Mouse (Mus musculus) CH12.LX (cell line): ENCODE data around the gene Gng3. TPM values are rescaled to one million over a fixed set of nuclear protein-coding genes. Genes with fewer than 3 reads are reported as not detected.

Source experiments
- DNase-seq: peaks from one replicate; pipeline ENCODE4 v3.0.0-alpha.2; 2013; ENCODE audit errors: extremely low read depth
- H3K27ac ChIP-seq: 2 replicates; pipeline ENCODE4 v1.5.1; 2012; ENCODE audit warnings: low read depth, mild to moderate bottlenecking, control low read depth, moderate library complexity; ENCODE audit not compliant: insufficient read depth
- H3K27me3 ChIP-seq: replicated peaks from 2 replicates; pipeline ENCODE3; 2012; ENCODE audit warnings: inconsistent platforms
- H3K36me3 ChIP-seq, 2 experiments: replicated peaks in 1 of 2; 2 replicates each; pipeline versions ENCODE3 to v1.6.1; 2012; ENCODE audit warnings: inconsistent platforms in 1 of 2, low read length in 1 of 2, mild to moderate bottlenecking in 1 of 2, mixed read lengths in 1 of 2, moderate library complexity in 1 of 2; ENCODE audit not compliant: control insufficient read depth in 1 of 2, insufficient read depth in 1 of 2
- H3K4me1 ChIP-seq, 2 experiments: 2 replicates each; pipeline ENCODE4 v1.6.1; 2012; ENCODE audit warnings: inconsistent platforms in 1 of 2, moderate library complexity in 1 of 2; ENCODE audit not compliant: insufficient read depth in 2 of 2, control insufficient read depth in 1 of 2
- H3K4me2 ChIP-seq: 2 replicates; pipeline ENCODE4 v1.6.1; 2012; ENCODE audit warnings: low read depth, mild to moderate bottlenecking, control low read depth; ENCODE audit not compliant: poor library complexity, insufficient read depth, severe bottlenecking
- H3K4me3 ChIP-seq, 3 experiments: fragments of 150-350 bp in 1 of 3; sonication (generic) in 1 of 3; replicated peaks in 1 of 3; 2 replicates each; pipeline versions ENCODE3 to v1.5.1; 2011 to 2012; ENCODE audit warnings: low read depth in 2 of 3, low read length in 2 of 3, mild to moderate bottlenecking in 2 of 3, moderate library complexity in 2 of 3, control low read depth in 1 of 3, improper control_type of control experiment in 1 of 3, inconsistent platforms in 1 of 3, mixed read lengths in 1 of 3; ENCODE audit not compliant: poor library complexity in 1 of 3
- H3K79me2 ChIP-seq: replicated peaks from 2 replicates; pipeline ENCODE4 v1.6.1; 2012; ENCODE audit warnings: mild to moderate bottlenecking, moderate library complexity; ENCODE audit not compliant: control insufficient read depth, poor library complexity, insufficient read depth, severe bottlenecking; ENCODE audit errors: extremely low read depth
- H3K9ac ChIP-seq: 2 replicates; pipeline ENCODE4 v1.6.1; 2012; ENCODE audit warnings: low read depth, mild to moderate bottlenecking, control low read depth, moderate library complexity; ENCODE audit not compliant: insufficient read depth
- H3K9me3 ChIP-seq: replicated peaks from 2 replicates; pipeline ENCODE3; 2012; ENCODE audit warnings: low read length, inconsistent platforms, mixed read lengths
- BHLHE40 ChIP-seq: IDR thresholded peaks from 2 replicates; pipeline ENCODE4 v1.6.1; 2011; ENCODE audit warnings: mild to moderate bottlenecking, low read depth, low read length, improper control_type of control experiment
- CHD1 ChIP-seq: IDR thresholded peaks from 2 replicates; pipeline ENCODE4 v1.6.1; 2012; ENCODE audit warnings: low read depth, low read length, improper control_type of control experiment, inconsistent platforms
- CHD2 ChIP-seq: IDR thresholded peaks from 2 replicates; pipeline ENCODE4 v1.6.1; 2011; ENCODE audit warnings: low read length, improper control_type of control experiment
- EP300 ChIP-seq: IDR thresholded peaks from 2 replicates; pipeline ENCODE4 v1.6.1; 2011; ENCODE audit warnings: low read length, improper control_type of control experiment
- ETS1 ChIP-seq: conservative IDR thresholded peaks from 2 replicates; pipeline ENCODE4 v1.6.1; 2012; ENCODE audit warnings: low read depth, mild to moderate bottlenecking, inconsistent platforms, low read length, improper control_type of control experiment, moderate library complexity
- HCFC1 ChIP-seq: IDR thresholded peaks from 2 replicates; pipeline ENCODE4 v1.6.1; 2012; ENCODE audit warnings: low read depth, mild to moderate bottlenecking, inconsistent platforms, low read length, improper control_type of control experiment
- IRF4 ChIP-seq: IDR thresholded peaks from 2 replicates; pipeline ENCODE4 v1.6.1; 2014; ENCODE audit warnings: low read depth, mild to moderate bottlenecking, inconsistent platforms, low read length, improper control_type of control experiment
- JUND ChIP-seq: conservative IDR thresholded peaks from 2 replicates; pipeline ENCODE4 v1.6.1; 2011; ENCODE audit warnings: low read depth, low read length, improper control_type of control experiment
- KAT2A ChIP-seq: IDR thresholded peaks from 2 replicates; pipeline ENCODE4 v1.6.1; 2012; ENCODE audit warnings: low read length, improper control_type of control experiment, inconsistent platforms; ENCODE audit not compliant: insufficient replicate concordance
- MAX ChIP-seq: IDR thresholded peaks from 2 replicates; pipeline ENCODE4 v1.6.1; 2011; ENCODE audit warnings: low read length, improper control_type of control experiment
- MEF2A ChIP-seq: IDR thresholded peaks from 2 replicates; pipeline ENCODE4 v1.6.1; 2014; ENCODE audit warnings: low read depth, mild to moderate bottlenecking, inconsistent platforms, low read length, improper control_type of control experiment, borderline replicate concordance
- MXI1 ChIP-seq: IDR thresholded peaks from 2 replicates; pipeline ENCODE4 v1.6.1; 2011; ENCODE audit warnings: mild to moderate bottlenecking, low read depth, low read length, improper control_type of control experiment
- NELFE ChIP-seq: IDR thresholded peaks from 2 replicates; pipeline ENCODE4 v1.6.1; 2011; ENCODE audit warnings: low read depth, low read length, improper control_type of control experiment
- PAX5 ChIP-seq: IDR thresholded peaks from 2 replicates; pipeline ENCODE4 v1.6.1; 2012; ENCODE audit warnings: low read length, inconsistent platforms, mixed read lengths
- POLR2A ChIP-seq: IDR thresholded peaks from 2 replicates; pipeline ENCODE4 v1.6.1; 2011; ENCODE audit warnings: low read depth, mild to moderate bottlenecking, improper control_type of control experiment, low read length
- POLR2AphosphoS2 ChIP-seq: IDR thresholded peaks from 2 replicates; pipeline ENCODE4 v1.6.1; 2011; ENCODE audit warnings: low read depth, low read length, improper control_type of control experiment
- RAD21 ChIP-seq: IDR thresholded peaks from 2 replicates; pipeline ENCODE4 v1.6.1; 2011; ENCODE audit warnings: low read depth, mild to moderate bottlenecking, low read length, improper control_type of control experiment, moderate library complexity
- RCOR1 ChIP-seq: conservative IDR thresholded peaks from 2 replicates; pipeline ENCODE4 v1.6.1; 2012; ENCODE audit warnings: low read depth, mild to moderate bottlenecking, inconsistent platforms, low read length, improper control_type of control experiment
- SIN3A ChIP-seq: IDR thresholded peaks from 2 replicates; pipeline ENCODE4 v1.6.1; 2012; ENCODE audit warnings: low read length, improper control_type of control experiment, inconsistent platforms
- SMC3 ChIP-seq: IDR thresholded peaks from 2 replicates; pipeline ENCODE4 v1.6.1; 2011; ENCODE audit warnings: low read depth, low read length, improper control_type of control experiment
- UBTF ChIP-seq: IDR thresholded peaks from 2 replicates; pipeline ENCODE4 v1.6.1; 2012; ENCODE audit warnings: low read depth, mild to moderate bottlenecking, inconsistent platforms, low read length, improper control_type of control experiment, moderate library complexity
- ZKSCAN1 ChIP-seq: IDR thresholded peaks from 2 replicates; pipeline ENCODE4 v1.6.1; 2012; ENCODE audit warnings: low read depth, inconsistent platforms, low read length, improper control_type of control experiment, borderline replicate concordance
- ZMIZ1 ChIP-seq: IDR thresholded peaks from 2 replicates; pipeline ENCODE4 v1.6.1; 2012; ENCODE audit warnings: low read depth, mild to moderate bottlenecking, inconsistent platforms, low read length, improper control_type of control experiment
- dilution Hi-C: fragments of 300-500 bp; cut with MboI; formaldehyde crosslinking; loops from 2 replicates; pipeline ENCODE4 v1.14.3; 2020; ENCODE audit warnings: low sequenced_read_pairs; ENCODE audit not compliant: extremely low pct_unique_long_range_greater_than_20kb, extremely low pct_ligation_motif_present
- in situ Hi-C: fragments of 300-500 bp; cut with MboI; formaldehyde crosslinking; loops from 3 replicates; pipeline ENCODE4 v1.14.3; 2019; ENCODE audit warnings: low sequenced_read_pairs, low pct_ligation_motif_present, low pct_unique_long_range_greater_than_20kb, mixed read lengths
- polyA plus RNA-seq: library from polyadenylated mRNA; unstranded; fragments of >175 nt; gene quantifications from 2 replicates; pipeline ENCODE4 v1.2.1, GENCODE M21; 2012; ENCODE audit warnings: low read depth; ENCODE audit not compliant: insufficient read length
- total RNA-seq, 2 experiments: library from RNA; depleted of rRNA; stranded (reverse); fragments of 300-350 nt in 1 of 2; fragments of >200 nt in 1 of 2; gene quantifications; 2 replicates each; pipeline ENCODE4 v1.2.3; 2012 to 2014

The Gng3 gene
- total and polyA plus RNA-seq, 3 experiments, result 0.56 to 10.3 (median 6.1) TPM

- Histone ChIP-seq H3K79me2 (peaks cover 26% of the 10 kb centered on the region), H3K4me3 (peak overlapping the region; percentile 6 to 77 (median 68)), H3K9ac (peak overlapping the region; percentile 95), H3K27me3 (no peaks in the 10 kb centered on the region), H3K4me1 (peaks cover 0 to 32% of the 10 kb centered on the region in 2 experiments; a peak in 2 of 4 replicates), H3K9me3 (no peaks in the 10 kb centered on the region), H3K36me3 (peaks cover 14 to 22% of the 10 kb centered on the region in 2 experiments), H3K27ac (no peak overlapping the region), H3K4me2 (peak overlapping the region; percentile 66)
- TF ChIP-seq NELFE (0 out of 2 replicates have a peak, but pooled peaks have one; percentile 44), CHD1 (peak; percentile 27), JUND (no peak), ZKSCAN1 (no peak), ZMIZ1 (peak; percentile 66; the same call in 1 of the 2 replicates), ETS1 (no peak), BHLHE40 (no peak), POLR2AphosphoS2 (peak; percentile 93), RAD21 (no peak), KAT2A (0 out of 2 replicates have a peak, but pooled peaks have one; percentile 41), MXI1 (0 out of 2 replicates have a peak, but pooled peaks have one; percentile 44), HCFC1 (no peak), MEF2A (no peak), CHD2 (peak; percentile 85), POLR2A (peak; percentile 46), PAX5 (no peak), IRF4 (no peak), RCOR1 (no peak), MAX (no peak), EP300 (no peak), SIN3A (peak; percentile 43; the same call in 1 of the 2 replicates), UBTF (no peak), SMC3 (no peak; the same call in 1 of the 2 replicates)
- in situ Hi-C loops, result no loop called here
- dilution Hi-C loops, result no loop called here
- DNase-seq, result no peak
These were observed 48.1 kb upstream of the Gng3 start for GRCm38 (mm10) chr19:8886916-8887584.
